Comparison of ENCODE assay signal across 9 mouse cellular contexts in genomic region chr9:120690510-120690909, GRCm38 (mm10).
DNase-seq lines count a peak whose midpoint lies in the region; ATAC-seq and TF ChIP-seq lines count a peak whose summit lies in the region.
"Had no signal": no experiment of that assay in that cellular context is flagged by ENCODE, and none has a peak within 500 bp of the region (broad histone marks: within the 10 kb centered on the region; RNA-seq: fewer than 3 reads in every experiment).

No protein-coding gene starts in this region.

- no peaks in the 10 kb centered on the region for H3K27me3 ChIP-seq in embryonic facial prominence, embryonic 13.5 days
- no peaks in the 10 kb centered on the region for H3K27me3 ChIP-seq in hindbrain, embryonic 14.5 days (ENCODE audit: control insufficient read depth, insufficient read depth, low read length)
- H3K27me3 ChIP-seq in neural tube, embryonic 12.5 days (replicated peaks): no peaks in the 10 kb centered on the region
- H3K27me3 ChIP-seq in thymus, adult 2 months (ENCODE audit: control insufficient read depth, insufficient read depth, low read length): no peaks in the 10 kb centered on the region; the same call in 1 of the 2 replicates
- H3K27me3 ChIP-seq: Patski had no signal

- H3K9me3 ChIP-seq in embryonic facial prominence, embryonic 13.5 days: no peaks in the 10 kb centered on the region
- H3K9me3 ChIP-seq in hindbrain, embryonic 14.5 days (ENCODE audit: control insufficient read depth, low read length): no peaks in the 10 kb centered on the region
- no peaks in the 10 kb centered on the region for H3K9me3 ChIP-seq in neural tube, embryonic 12.5 days

- ATAC-seq in embryonic facial prominence, embryonic 13.5 days (ENCODE audit: insufficient number of reproducible peaks, insufficient read depth, low FRiP score, low TSS enrichment, low read depth): no peak
- no peak for ATAC-seq in hindbrain, embryonic 14.5 days (ENCODE audit: low FRiP score)
- ATAC-seq in neural tube, embryonic 12.5 days (ENCODE audit: low FRiP score, low read depth): no peak
- no peak for ATAC-seq in activated CD4-positive, CD25-positive, alpha-beta regulatory T cell, adult 4 months
- ATAC-seq: Patski had no signal

- no peak for TF ChIP-seq CTCF in layer of hippocampus, adult 2 months (conservative IDR thresholded peaks at IDR 0.05)
- no peak for TF ChIP-seq CTCF in thymus, adult 2 months (IDR thresholded peaks at IDR 0.05; ENCODE audit: borderline replicate concordance, control insufficient read depth, extremely low read depth, insufficient read depth, low read length, poor library complexity)

- H3K27ac ChIP-seq in layer of hippocampus, adult 2 months: peak overlapping the region; percentile 83
- H3K27ac ChIP-seq in embryonic facial prominence, embryonic 13.5 days: peak overlapping the region; percentile 99
- H3K27ac ChIP-seq in hindbrain, embryonic 14.5 days: peak overlapping the region; percentile 75
- peak overlapping the region; percentile 39; the same call in 1 of the 2 replicates for H3K27ac ChIP-seq in neural tube, embryonic 12.5 days
- no peak overlapping the region for H3K27ac ChIP-seq in thymus, adult 2 months (ENCODE audit: control insufficient read depth, insufficient read depth, low read length)

- H3K9ac ChIP-seq in embryonic facial prominence, embryonic 13.5 days: peak overlapping the region; percentile 8; the same call in 1 of the 2 replicates
- H3K9ac ChIP-seq in hindbrain, embryonic 14.5 days: no peak overlapping the region
- H3K9ac ChIP-seq in neural tube, embryonic 12.5 days: no peak overlapping the region

- peaks cover 36% of the 10 kb centered on the region for H3K4me1 ChIP-seq in embryonic facial prominence, embryonic 13.5 days
- H3K4me1 ChIP-seq in hindbrain, embryonic 14.5 days (replicated peaks; ENCODE audit: control insufficient read depth, insufficient read depth, low read length): peaks cover 30% of the 10 kb centered on the region
- peaks cover 41% of the 10 kb centered on the region for H3K4me1 ChIP-seq in neural tube, embryonic 12.5 days
- peaks cover 17% of the 10 kb centered on the region for H3K4me1 ChIP-seq in thymus, adult 2 months (replicated peaks; ENCODE audit: control insufficient read depth, insufficient read depth, low read length)

- no peak for TF ChIP-seq POLR2A in thymus, adult 2 months (IDR thresholded peaks at IDR 0.05; ENCODE audit: control insufficient read depth, extremely low read depth, insufficient read depth, low read length, poor library complexity)

- peak overlapping the region; percentile 56 for H3K4me2 ChIP-seq in embryonic facial prominence, embryonic 13.5 days
- H3K4me2 ChIP-seq in hindbrain, embryonic 14.5 days (replicated peaks): 0 out of 2 replicates have a peak overlapping the region, but pooled peaks have one; percentile 51
- H3K4me2 ChIP-seq in neural tube, embryonic 12.5 days (replicated peaks): peak overlapping the region; percentile 51

- no peak overlapping the region for H3K4me3 ChIP-seq in layer of hippocampus, adult 2 months
- peak overlapping the region; percentile 16; the same call in 1 of the 2 replicates for H3K4me3 ChIP-seq in embryonic facial prominence, embryonic 13.5 days
- H3K4me3 ChIP-seq in hindbrain, embryonic 14.5 days (replicated peaks; ENCODE audit: low read length): no peak overlapping the region
- no peak overlapping the region for H3K4me3 ChIP-seq in neural tube, embryonic 12.5 days
- H3K4me3 ChIP-seq in thymus, adult 2 months (ENCODE audit: control insufficient read depth, insufficient read depth, low read length): no peak overlapping the region

- no peaks in the 10 kb centered on the region for H3K36me3 ChIP-seq in embryonic facial prominence, embryonic 13.5 days
- no peaks in the 10 kb centered on the region for H3K36me3 ChIP-seq in hindbrain, embryonic 14.5 days (replicated peaks; ENCODE audit: control insufficient read depth, insufficient read depth)
- no peaks in the 10 kb centered on the region for H3K36me3 ChIP-seq in neural tube, embryonic 12.5 days
- no peaks in the 10 kb centered on the region for H3K36me3 ChIP-seq in thymus, adult 2 months (ENCODE audit: control insufficient read depth, insufficient read depth, low read length)

- 11% methylated on average over 5 of the region's 5 CpGs for WGBS in embryonic facial prominence, embryonic 13.5 days
- 27% methylated on average over 5 of the region's 5 CpGs for WGBS in hindbrain, embryonic 14.5 days
- 20% methylated on average over 5 of the region's 5 CpGs for WGBS in neural tube, embryonic 12.5 days
- WGBS in thymus, adult 2 months: 81% methylated on average over 5 of the region's 5 CpGs

- DNase-seq in layer of hippocampus, adult 2 months (ENCODE audit: low spot score in 2 of 2): no peak
- no peak for DNase-seq in layer of hippocampus, adult 9-11 months
- no peak for DNase-seq in hindbrain, embryonic 14.5 days (ENCODE audit: low spot score)
- DNase-seq in urinary bladder, postnatal 36 days (ENCODE audit: low spot score in 2 of 2): no peak
- DNase-seq in thymus, adult 2 months: no peak
